Mouse (Mus musculus): ENCODE measurements around the gene Mctp2.

The Mctp2 gene

GRCm38 (mm10) chr7:72306382-72306841 lies at the start of gene Mctp2:
Gene Mctp2, minus strand, starts transcription at chr7:72306608.
- DNase-seq, result peak; percentile 11 to 15

DNA sequence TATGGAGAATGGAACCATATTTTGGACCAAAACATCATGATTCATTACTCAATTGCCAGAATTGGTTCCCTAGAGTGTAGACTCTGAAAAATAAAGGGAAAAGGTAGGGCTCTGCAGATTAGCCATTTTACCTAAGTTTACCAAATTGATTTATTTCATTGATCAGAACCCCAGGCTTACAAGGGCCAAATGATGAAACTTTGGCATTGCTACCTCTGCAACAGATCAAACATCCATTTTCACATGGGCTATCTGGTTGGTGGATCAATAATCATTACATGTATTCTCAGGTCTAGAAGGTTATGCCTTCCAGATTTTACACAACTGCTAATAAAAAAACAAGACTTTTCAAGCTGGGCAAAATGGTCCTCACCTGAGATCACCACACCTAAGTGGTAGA lies 39.5 kb upstream of the Mctp2 start:
- DNase-seq, result no peak

GRCm38 (mm10) chr7:72343751-72344150 lies 37.3 kb upstream of the Mctp2 start:
- no peak for DNase-seq

DNA sequence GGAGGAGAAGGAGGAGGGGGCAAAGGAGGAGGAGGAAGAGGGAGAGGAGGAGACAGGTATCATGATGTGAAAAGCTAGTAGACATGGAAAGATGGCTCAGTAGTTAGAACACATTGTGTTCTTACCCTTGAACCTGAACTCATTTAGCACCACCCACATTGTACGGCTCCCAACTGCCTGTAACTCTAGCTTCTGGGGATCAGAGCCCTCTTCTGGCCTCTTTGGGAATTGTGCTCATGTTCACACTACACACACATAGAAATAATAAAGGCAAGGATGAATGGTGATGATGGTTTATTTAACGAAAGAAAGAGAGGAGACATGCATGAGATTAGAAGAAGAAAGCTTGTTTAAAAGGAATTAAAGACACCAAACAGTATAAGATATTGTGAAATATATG lies 36.4 kb upstream of the Mctp2 start:
- no peak for DNase-seq

DNA sequence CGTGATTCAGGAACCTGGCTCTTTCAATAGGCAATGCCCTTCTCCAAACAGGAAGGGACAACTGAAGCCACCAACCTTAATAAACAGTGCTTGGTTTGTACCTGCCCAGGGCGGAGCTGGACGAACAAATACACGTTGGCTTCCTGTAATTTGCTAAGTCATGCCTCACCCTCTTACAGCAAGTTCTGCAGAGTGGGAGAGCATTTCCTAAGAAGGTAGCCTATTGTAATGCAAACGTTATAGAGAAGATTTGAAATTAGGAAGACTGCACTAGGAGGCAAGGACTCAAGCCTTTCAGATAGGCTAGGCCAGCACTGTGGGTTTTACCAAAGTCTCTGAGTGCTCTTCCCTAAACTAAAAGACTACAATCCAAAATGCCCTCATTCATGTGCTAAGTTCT lies 19.6 kb upstream of the Mctp2 start:
- DNase-seq, result no peak

GRCm38 (mm10) chr7:72320906-72321305 lies 14.5 kb upstream of the Mctp2 start:
- DNase-seq, result peak; percentile 13 to 56

DNA sequence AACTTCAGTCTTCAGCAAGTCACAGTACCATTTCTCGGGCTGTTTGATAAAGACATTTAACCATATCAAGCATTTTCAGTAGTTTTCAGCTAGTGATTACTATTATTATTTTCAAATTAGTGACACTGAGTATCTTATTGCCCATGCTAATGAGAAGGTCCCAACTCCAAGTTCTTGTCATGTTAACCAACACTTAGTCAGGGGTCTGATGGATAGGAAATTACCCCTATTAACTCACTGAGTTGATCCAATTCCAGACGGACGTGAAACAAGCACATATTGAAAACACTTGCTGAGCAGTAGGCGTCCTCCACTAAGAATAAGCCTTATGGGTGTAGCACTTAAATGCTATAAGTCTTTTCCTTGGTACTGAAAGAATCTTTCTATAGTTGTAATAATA lies 14.0 kb upstream of the Mctp2 start:
- no peak for DNase-seq

GRCm38 (mm10) chr7:72314395-72315060 lies 8.1 kb upstream of the Mctp2 start:
- no peak for DNase-seq

GRCm38 (mm10) chr7:72313908-72314307 lies 7.5 kb upstream of the Mctp2 start:
- no peak for DNase-seq

DNA sequence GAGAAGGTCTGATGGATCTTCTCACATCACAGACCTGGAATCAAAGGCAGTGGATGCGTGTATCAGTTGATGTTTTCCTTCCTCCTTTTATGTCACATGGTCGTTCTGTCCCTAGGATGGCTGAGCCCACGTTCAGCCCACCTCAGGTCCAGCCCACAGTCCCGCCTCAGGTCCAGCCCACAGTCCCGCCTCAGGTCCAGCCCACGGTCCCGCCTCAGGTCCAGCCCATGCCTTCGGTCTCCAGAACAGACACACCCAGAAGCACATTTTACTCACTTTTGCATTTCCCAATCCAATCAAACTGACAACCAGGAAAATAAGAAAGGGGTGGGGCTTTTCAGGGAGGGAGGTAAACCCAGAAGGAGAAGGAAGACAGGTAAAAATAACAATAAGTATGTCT lies 5.2 kb upstream of the Mctp2 start:
- DNase-seq, result no peak

- DNase-seq, result no peak
Observed at GRCm38 (mm10) chr7:72308078-72308477, 1.7 kb upstream of the Mctp2 start.

DNA sequence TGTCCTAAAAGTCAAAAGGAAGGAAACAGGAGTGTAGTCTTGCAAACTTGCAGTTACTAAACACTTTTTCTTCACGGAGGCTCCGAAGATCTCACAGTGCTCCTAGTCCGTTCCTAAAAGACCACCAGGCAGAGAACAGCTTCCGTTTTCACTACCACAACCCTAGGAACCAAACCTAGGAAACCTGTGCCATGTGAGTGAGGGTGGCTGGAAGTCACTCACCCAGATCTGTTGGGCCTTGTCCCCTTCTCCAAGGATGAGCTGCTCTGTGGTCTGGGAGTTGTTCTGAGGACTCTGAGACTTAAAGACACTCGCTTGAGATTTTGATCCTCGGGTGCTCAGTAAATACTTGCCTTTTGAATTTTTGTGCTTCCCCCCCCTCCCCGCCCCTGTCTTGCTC lies 439 bp upstream of the Mctp2 start:
- no peak for DNase-seq

- DNase-seq, result peak in 1 of 2 experiments; percentile 4
Observed at GRCm38 (mm10) chr7:72305971-72306370, 437 bp downstream of the Mctp2 start.

- no peak for DNase-seq
Observed at GRCm38 (mm10) chr7:72301667-72302066, 4.7 kb downstream of the Mctp2 start.

DNA sequence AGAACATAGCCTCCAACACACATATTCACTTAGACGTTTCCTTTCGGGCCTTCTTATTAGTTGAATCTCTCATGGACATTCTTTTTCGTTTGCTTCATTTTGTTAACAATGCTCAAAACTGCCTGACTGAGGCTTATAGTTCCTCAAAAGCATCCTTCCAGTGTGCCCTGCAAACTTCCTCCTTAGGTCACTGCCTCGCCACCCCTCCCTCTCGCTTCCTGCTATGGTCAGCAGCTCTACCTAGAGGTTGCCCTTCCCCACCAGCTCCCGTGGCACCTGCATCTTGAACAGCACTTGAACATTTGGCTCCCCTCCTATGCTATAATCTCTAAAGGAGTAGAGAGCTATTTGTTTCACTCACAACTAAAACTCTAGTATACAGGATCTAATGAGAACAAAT lies 6.7 kb downstream of the Mctp2 start:
- DNase-seq, result no peak

GRCm38 (mm10) chr7:72297013-72297412 lies 9.4 kb downstream of the Mctp2 start:
- DNase-seq, result no peak

GRCm38 (mm10) chr7:72296171-72296570 lies 10.2 kb downstream of the Mctp2 start:
- no peak for DNase-seq

DNA sequence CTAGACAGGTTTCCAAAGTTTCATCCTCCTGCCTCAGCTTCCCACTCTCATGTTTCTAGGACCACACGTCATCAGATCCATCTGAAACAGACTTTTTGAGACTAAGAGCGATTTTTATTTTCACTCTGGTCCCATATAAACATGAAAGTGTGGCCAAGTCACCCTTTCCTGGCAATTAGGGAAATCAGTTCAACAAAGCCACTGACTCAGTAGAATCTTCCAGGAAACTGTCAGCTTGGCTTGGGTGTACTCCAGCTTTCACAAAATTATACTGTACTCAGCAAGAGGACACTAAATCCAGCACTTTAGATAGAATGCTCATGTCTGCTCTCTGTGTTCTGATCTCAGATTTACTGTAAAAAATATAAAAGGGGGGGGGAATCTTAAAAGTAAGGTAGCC lies 11.5 kb downstream of the Mctp2 start:
- no peak for DNase-seq

- DNase-seq, result no peak
Observed at GRCm38 (mm10) chr7:72293784-72294538, 12.4 kb downstream of the Mctp2 start.

DNA sequence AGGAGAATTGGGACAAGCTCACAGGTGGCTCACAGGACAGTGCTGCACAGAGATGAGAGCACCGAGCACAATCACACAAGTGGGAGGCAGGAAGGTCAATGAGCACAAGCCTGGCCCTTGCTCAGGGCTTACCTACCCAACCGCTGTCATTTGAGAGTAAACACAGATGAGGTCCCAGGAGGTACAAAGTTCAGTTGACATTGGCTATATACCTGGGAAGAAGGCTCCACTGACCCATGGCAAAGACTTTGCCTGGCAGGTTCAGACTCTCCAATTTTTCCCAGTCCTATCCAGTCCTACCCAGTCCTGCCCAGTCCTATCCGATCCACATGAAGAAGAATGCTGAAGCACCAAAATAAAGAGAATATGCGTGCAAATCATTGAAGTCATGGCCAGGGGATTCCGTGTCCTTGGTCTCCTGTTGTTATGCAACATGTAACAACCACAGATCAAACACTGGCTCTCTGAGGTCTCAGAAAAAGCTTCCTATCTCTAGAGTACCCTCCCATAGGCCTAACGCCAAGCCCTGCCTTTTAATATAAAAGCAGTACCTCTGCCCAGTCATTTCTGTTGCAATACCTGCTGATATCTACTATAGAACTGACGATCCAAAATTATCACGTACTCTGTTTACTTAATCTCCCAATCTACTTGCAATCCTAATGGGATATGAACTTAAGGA lies 14.0 kb downstream of the Mctp2 start:
- no peak for DNase-seq

DNA sequence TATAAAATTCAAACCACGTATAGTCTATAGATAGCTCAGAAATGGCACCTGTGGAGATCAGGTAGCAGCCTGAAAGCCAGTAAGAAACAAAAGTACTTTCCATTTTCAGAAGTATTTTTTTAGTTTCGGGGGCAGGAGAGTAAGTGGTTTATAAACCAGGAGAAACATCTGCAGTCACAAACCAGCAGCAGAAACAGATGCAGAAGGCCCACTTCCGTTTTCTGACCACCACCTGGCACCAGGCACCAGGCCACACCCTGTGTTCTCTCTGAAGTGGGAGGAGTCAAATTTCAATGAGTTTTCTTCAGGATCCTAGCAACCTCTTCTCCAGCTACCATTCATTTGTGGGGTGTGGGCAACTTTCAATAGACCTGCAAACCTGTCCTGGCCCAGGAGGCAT lies 25.7 kb downstream of the Mctp2 start:
- DNase-seq, result no peak

- no peak for DNase-seq
Observed at GRCm38 (mm10) chr7:72278412-72278811, 28.0 kb downstream of the Mctp2 start.

DNA sequence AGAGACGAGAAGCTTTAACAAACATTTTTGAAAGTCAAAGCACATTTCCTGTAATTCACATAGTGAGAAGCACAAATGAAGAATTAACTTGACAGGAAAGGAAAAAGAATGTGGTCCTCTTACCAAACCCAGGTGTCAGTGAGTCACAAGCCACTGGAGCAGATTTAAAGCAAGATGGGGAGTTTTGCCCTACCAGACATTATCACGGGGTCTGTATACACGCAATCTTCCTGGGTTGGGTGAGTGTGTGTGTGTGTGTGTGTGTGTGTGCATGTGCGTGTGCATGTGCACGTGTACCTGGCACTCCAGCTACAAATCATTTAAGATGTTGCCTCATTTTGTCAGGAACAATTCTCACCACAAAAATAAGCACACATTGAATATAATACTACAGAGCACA lies 30.9 kb downstream of the Mctp2 start:
- DNase-seq, result no peak

GRCm38 (mm10) chr7:72271546-72271945 lies 34.9 kb downstream of the Mctp2 start:
- no peak for DNase-seq
